Mouse (Mus musculus): ENCODE measurements around the gene Thoc2. TPM values are rescaled to one million over a fixed set of nuclear protein-coding genes. Genes with fewer than 3 reads are reported as not detected.

The Thoc2 gene
- total and polyA plus RNA-seq, 3 experiments, result 24.4 to 574 (median 43.0) TPM

GRCm38 (mm10) chrX:41911390-41912060 is 8.9 kb downstream of the Thoc2 start:
- peak; percentile 92 for DNase-seq (ENCODE audit: low read depth, low spot score)
- Histone ChIP-seq H3K4me3 (ENCODE audit: control insufficient read depth in 1 of 2, insufficient read depth in 1 of 2, low read depth in 2 of 2, low read length in 2 of 2) (peak overlapping the region; percentile 92 to 97), H3K79me2 (ENCODE audit: control insufficient read depth, insufficient read depth, low read length, poor library complexity) (peaks cover 42% of the 10 kb centered on the region), H3K36me3 (ENCODE audit: control insufficient read depth in 1 of 2, insufficient read depth in 2 of 2, low read length in 2 of 2) (peaks cover 0 to 12% of the 10 kb centered on the region in 2 experiments; a peak in 3 of 4 replicates), H3K4me1 (ENCODE audit: control insufficient read depth in 1 of 2, insufficient read depth in 2 of 2, low read length in 2 of 2) (peaks cover 0 to 6% of the 10 kb centered on the region in 2 experiments; a peak in 2 of 4 replicates), H3K27ac (ENCODE audit: control insufficient read depth, low read depth, low read length) (peak overlapping the region; percentile 100), H3K27me3 (ENCODE audit: control insufficient read depth in 1 of 2, insufficient read depth in 2 of 2, low read length in 2 of 2) (no peaks in the 10 kb centered on the region), H3K9ac (ENCODE audit: control insufficient read depth, low read depth, low read length, poor library complexity, severe bottlenecking) (peak overlapping the region; percentile 95), H3K9me3 (replicated peaks; ENCODE audit: insufficient read depth, low read length) (no peaks in the 10 kb centered on the region)
- TF ChIP-seq ELF1 (IDR thresholded peaks at IDR 0.05; ENCODE audit: low read depth, low read length) (peak; percentile 58), UBTF (IDR thresholded peaks at IDR 0.05; ENCODE audit: borderline replicate concordance, insufficient read depth, low read depth, low read length) (no peak), POLR2AphosphoS5 (IDR thresholded peaks at IDR 0.05; ENCODE audit: borderline replicate concordance, low read depth, low read length) (no peak), POLR2AphosphoS2 (IDR thresholded peaks at IDR 0.05; ENCODE audit: low read length) (peak; percentile 73; the same call in 1 of the 2 replicates), RCOR1 (IDR thresholded peaks at IDR 0.05; ENCODE audit: low read depth, low read length) (no peak), E2F4 (IDR thresholded peaks at IDR 0.05; ENCODE audit: borderline replicate concordance, low read depth, low read length) (no peak; the same call in 1 of the 2 replicates), SIN3A (IDR thresholded peaks at IDR 0.05; ENCODE audit: low read length) (0 out of 2 replicates have a peak, but pooled peaks have one; percentile 14), TBP (IDR thresholded peaks at IDR 0.05; ENCODE audit: low read depth, low read length) (peak; percentile 62; the same call in 1 of the 2 replicates), MAZ (IDR thresholded peaks at IDR 0.05; ENCODE audit: low read depth, low read length) (no peak), CHD2 (IDR thresholded peaks at IDR 0.05; ENCODE audit: low read length) (no peak; the same call in 1 of the 2 replicates), HCFC1 (IDR thresholded peaks at IDR 0.05; ENCODE audit: low read depth, low read length) (peak; percentile 83), ZC3H11A (IDR thresholded peaks at IDR 0.05; ENCODE audit: low read depth, low read length) (no peak), MYC (IDR thresholded peaks at IDR 0.05; ENCODE audit: low read depth, low read length) (no peak), POLR2A (IDR thresholded peaks at IDR 0.05; ENCODE audit: control insufficient read depth in 1 of 2, insufficient read depth in 1 of 2, low read depth in 1 of 2, low read length in 2 of 2, poor library complexity in 1 of 2) (peak in 1 of 2 experiments; percentile 19; a peak in 1 of 4 replicates), TCF12 (IDR thresholded peaks at IDR 0.05; ENCODE audit: low read depth, low read length) (peak; percentile 12; the same call in 1 of the 2 replicates), JUND (IDR thresholded peaks at IDR 0.05; ENCODE audit: low read depth, low read length) (no peak), NRF1 (IDR thresholded peaks at IDR 0.05; ENCODE audit: insufficient read depth, low read depth, low read length, poor library complexity, severe bottlenecking) (no peak), SMC3 (IDR thresholded peaks at IDR 0.05; ENCODE audit: low read depth, low read length) (no peak), ZNF384 (IDR thresholded peaks at IDR 0.05; ENCODE audit: low read depth, low read length) (no peak), GABPA (IDR thresholded peaks at IDR 0.05; ENCODE audit: low read depth, low read length) (no peak), NELFE (IDR thresholded peaks at IDR 0.05; ENCODE audit: low read depth, low read length) (peak; percentile 69), TAL1 (IDR thresholded peaks at IDR 0.05; ENCODE audit: low read length) (peak; percentile 19), MXI1 (IDR thresholded peaks at IDR 0.05; ENCODE audit: low read depth, low read length) (peak; percentile 27; the same call in 1 of the 2 replicates), MEF2A (IDR thresholded peaks at IDR 0.05; ENCODE audit: extremely low read depth, insufficient replicate concordance, low read depth, low read length, poor library complexity, severe bottlenecking) (no peak), CTCF (IDR thresholded peaks at IDR 0.05 in 2 of 3, conservative IDR thresholded peaks at IDR 0.05 in 1 of 3; ENCODE audit: control insufficient read depth in 1 of 3, insufficient read depth in 1 of 3, low read depth in 2 of 3, low read length in 3 of 3, poor library complexity in 1 of 3, severe bottlenecking in 1 of 3) (no peak)

Data from MEL (cell line).